Mouse (Mus musculus) olfactory bulb, adult 2 months (tissue): ENCODE data around the gene Spata19. TPM values are rescaled to one million over a fixed set of nuclear protein-coding genes. Genes with fewer than 3 reads are reported as not detected.

ENCODE experiments used
- H3K27ac ChIP-seq: fragments of 200-500 bp; 2 replicates; pipeline ENCODE4 v1.5.1; 2012; ENCODE audit warnings: low read depth, low read length; ENCODE audit not compliant: insufficient read depth
- H3K4me1 ChIP-seq: fragments of 200-500 bp; 2 replicates; pipeline ENCODE4 v1.6.1; 2012; ENCODE audit warnings: low read length; ENCODE audit not compliant: control insufficient read depth, insufficient read depth
- H3K4me3 ChIP-seq: fragments of 200-500 bp; 2 replicates; pipeline ENCODE4 v1.5.1; 2012; ENCODE audit warnings: mild to moderate bottlenecking, low read depth, low read length, moderate library complexity; ENCODE audit not compliant: insufficient read depth
- CTCF ChIP-seq: fragments of 200-500 bp; IDR thresholded peaks from 2 replicates; pipeline ENCODE4 v1.5.1; 2012; ENCODE audit warnings: low read depth, mild to moderate bottlenecking, low read length, moderate library complexity; ENCODE audit not compliant: insufficient read depth
- POLR2A ChIP-seq: fragments of 200-500 bp; IDR thresholded peaks from 2 replicates; pipeline ENCODE4 v1.6.1; 2012; ENCODE audit warnings: mild to moderate bottlenecking, low read depth, low read length, moderate library complexity; ENCODE audit not compliant: insufficient read depth
- WGBS: fragments of 180-500 bp; shearing (Covaris S2); methylation state at CpG from one replicate; pipeline ENCODE4 v1.1.7; 2018; 5-methylcytosine and 5-hydroxymethylcytosine counted together
- polyA plus RNA-seq: library from polyadenylated mRNA; stranded (reverse); fragments of >200 nt; gene quantifications from 2 replicates; pipeline ENCODE4 v1.2.4, GENCODE M21; 2012; ENCODE audit warnings: low replicate concordance; ENCODE audit not compliant: missing spikeins, insufficient read depth, insufficient read length

Spata19 gene
- not detected in 2 replicates for polyA plus RNA-seq

- no peak within 1 kb of the TSS for H3K4me3 ChIP-seq
Observed at GRCm38 (mm10) chr9:27396500-27396899, at the start of gene Spata19. TSS of gene Spata19 (plus strand) at chr9:27396800.

GRCm38 (mm10) chr9:27353082-27353481, 43.5 kb upstream of the Spata19 start:
- Histone ChIP-seq H3K4me3 (no peak overlapping the region), H3K27ac (no peak overlapping the region), H3K4me1 (peaks cover 11% of the 10 kb centered on the region; the same call in 1 of the 2 replicates)
- 53% methylated on average over 7 of the region's 7 CpGs for WGBS
- TF ChIP-seq CTCF (no peak), POLR2A (no peak)

More at GRCm38 (mm10) chr9:27396500-27396899, at the start of gene Spata19:
- WGBS, result 78% methylated on average over 3 of the region's 3 CpGs
- TF ChIP-seq CTCF (no peak), POLR2A (no peak)
- H3K4me1 ChIP-seq, result no peaks in the 10 kb centered on the region
- no peak within 1 kb of the TSS for H3K27ac ChIP-seq

- peaks cover 7% of the 10 kb centered on the region; the same call in 1 of the 2 replicates for H3K4me1 ChIP-seq
- H3K27ac ChIP-seq, result no peak overlapping the region
- TF ChIP-seq POLR2A (no peak), CTCF (no peak)
- no peak overlapping the region for H3K4me3 ChIP-seq
- 93% methylated on average over 6 of the region's 6 CpGs for WGBS
Observed at GRCm38 (mm10) chr9:27357893-27358292, 38.7 kb upstream of the Spata19 start.

- H3K4me1 ChIP-seq, result no peaks in the 10 kb centered on the region
- 73% methylated on average over 2 of the region's 2 CpGs for WGBS
- H3K27ac ChIP-seq, result no peak overlapping the region
- no peak overlapping the region for H3K4me3 ChIP-seq
- TF ChIP-seq CTCF (no peak), POLR2A (no peak)
Observed at GRCm38 (mm10) chr9:27367231-27367630, 29.4 kb upstream of the Spata19 start.

- Histone ChIP-seq H3K4me1 (no peaks in the 10 kb centered on the region), H3K27ac (no peak overlapping the region), H3K4me3 (no peak overlapping the region)
- WGBS, result 79% methylated on average over 2 of the region's 2 CpGs
- TF ChIP-seq POLR2A, result no peak
- TF ChIP-seq CTCF, result no peak
Observed at GRCm38 (mm10) chr9:27369108-27369507, 27.5 kb upstream of the Spata19 start.

- no peaks in the 10 kb centered on the region for H3K4me1 ChIP-seq
- no peak overlapping the region for H3K27ac ChIP-seq
- 93% methylated on average over 1 of the region's 1 CpGs for WGBS
- TF ChIP-seq CTCF (no peak), POLR2A (no peak)
- H3K4me3 ChIP-seq, result no peak overlapping the region
Observed at GRCm38 (mm10) chr9:27375746-27376145, 20.9 kb upstream of the Spata19 start.

GRCm38 (mm10) chr9:27386951-27387350, 9.6 kb upstream of the Spata19 start:
- Histone ChIP-seq H3K4me1 (no peaks in the 10 kb centered on the region), H3K27ac (no peak overlapping the region), H3K4me3 (no peak overlapping the region)
- TF ChIP-seq CTCF (no peak), POLR2A (no peak)
- WGBS, result 82% methylated on average over 3 of the region's 3 CpGs

- H3K27ac ChIP-seq, result no peak overlapping the region
- TF ChIP-seq POLR2A, result no peak
- no peak for TF ChIP-seq CTCF
- no peaks in the 10 kb centered on the region for H3K4me1 ChIP-seq
- H3K4me3 ChIP-seq, result no peak overlapping the region
- WGBS, result 73% methylated on average over 4 of the region's 4 CpGs
Observed at GRCm38 (mm10) chr9:27401169-27401568, 4.6 kb downstream of the Spata19 start.

- H3K4me3 ChIP-seq, result no peak overlapping the region
- no peak for TF ChIP-seq POLR2A
- TF ChIP-seq CTCF, result no peak
- H3K4me1 ChIP-seq, result peaks cover 5% of the 10 kb centered on the region; the same call in 1 of the 2 replicates
- H3K27ac ChIP-seq, result no peak overlapping the region
Observed at GRCm38 (mm10) chr9:27409733-27410132, 13.1 kb downstream of the Spata19 start.

- Histone ChIP-seq H3K4me1 (peaks cover 5% of the 10 kb centered on the region; the same call in 1 of the 2 replicates), H3K4me3 (peak overlapping the region; percentile 26; the same call in 1 of the 2 replicates), H3K27ac (no peak overlapping the region)
- TF ChIP-seq POLR2A, result no peak
- peak; percentile 95 for TF ChIP-seq CTCF
- WGBS, result 4% methylated on average over 11 of the region's 11 CpGs
Observed at GRCm38 (mm10) chr9:27414058-27414460, 17.5 kb downstream of the Spata19 start.
